In genomic region chr13:23925792-23926191, GRCm38 (mm10) we compare ENCODE assay signal across 24 mouse cellular contexts. TPM values are rescaled to one million over a fixed set of nuclear protein-coding genes. Genes with fewer than 3 reads are reported as not detected.
"Had no signal": no experiment of that assay in that cellular context is flagged by ENCODE, and none has a peak within 500 bp of the region (broad histone marks: within the 10 kb centered on the region; RNA-seq: fewer than 3 reads in every experiment).

No protein-coding gene starts in this region.

- H3K4me3 ChIP-seq: midbrain, embryonic 10.5 days; midbrain, embryonic 12.5 days; myocyte; neural tube, embryonic 13.5 days; neural tube, embryonic 15.5 days had no signal

- H3K27ac ChIP-seq: midbrain, embryonic 10.5 days; midbrain, embryonic 12.5 days; neural tube, embryonic 13.5 days; neural tube, embryonic 15.5 days had no signal

- H3K9me3 ChIP-seq: midbrain, embryonic 10.5 days; midbrain, embryonic 12.5 days; neural tube, embryonic 13.5 days; neural tube, embryonic 15.5 days had no signal

- DNase-seq: lung, embryonic 14.5 days; lung, postnatal 10 days; lung, postnatal 4 days; midbrain, embryonic 14.5 days; retina, postnatal 1 day; right cerebral cortex, adult 18-20 months; right cerebral cortex, postnatal 25 days; right cerebral cortex, postnatal 4 days; spleen, adult 18-20 months; thymus, adult 18-20 months; thymus, postnatal 14 days; thymus, postnatal 36 days had no signal

- ATAC-seq: midbrain, embryonic 16.5 days had no signal

- H3K4me1 ChIP-seq: midbrain, embryonic 12.5 days; neural tube, embryonic 13.5 days; neural tube, embryonic 15.5 days had no signal

- H3K4me2 ChIP-seq: lung, embryonic 14.5 days; midbrain, embryonic 12.5 days; neural tube, embryonic 13.5 days; neural tube, embryonic 15.5 days had no signal

- H3K27me3 ChIP-seq: midbrain, embryonic 12.5 days; neural tube, embryonic 13.5 days; neural tube, embryonic 15.5 days had no signal

- H3K36me3 ChIP-seq: midbrain, embryonic 10.5 days; midbrain, embryonic 12.5 days; neural tube, embryonic 13.5 days; neural tube, embryonic 15.5 days had no signal

- H3K9ac ChIP-seq: lung, embryonic 14.5 days; midbrain, embryonic 12.5 days; neural tube, embryonic 13.5 days; neural tube, embryonic 15.5 days had no signal

RNA-seq across cellular contexts. Expression of gene Hist1h2ba, which starts 8.2 kb away (rescaled TPM):
- polyA plus RNA-seq: lung, embryonic 14.5 days; lung, embryonic 16.5 days; midbrain, embryonic 10.5 days; midbrain, embryonic 12.5 days; midbrain, embryonic 14.5 days; midbrain, embryonic 16.5 days; myocyte; neural tube, embryonic 11.5 days; neural tube, embryonic 13.5 days; neural tube, embryonic 15.5 days; small intestine, adult 2 months; stomach, embryonic 14.5 days; stomach, embryonic 16.5 days; thymus, postnatal 0 days had no signal

RNA-seq across cellular contexts. Expression of gene Hist1h2aa, which starts 8.5 kb away (rescaled TPM):
- polyA plus RNA-seq: lung, embryonic 14.5 days; lung, embryonic 16.5 days; midbrain, embryonic 10.5 days; midbrain, embryonic 12.5 days; midbrain, embryonic 14.5 days; midbrain, embryonic 16.5 days; myocyte; neural tube, embryonic 11.5 days; neural tube, embryonic 13.5 days; neural tube, embryonic 15.5 days; small intestine, adult 2 months; stomach, embryonic 14.5 days; stomach, embryonic 16.5 days; thymus, postnatal 0 days had no signal

RNA-seq across cellular contexts. Expression of gene Slc17a4, which starts 11.0 kb away (rescaled TPM):
- polyA plus RNA-seq: lung, embryonic 14.5 days; lung, embryonic 16.5 days; midbrain, embryonic 10.5 days; midbrain, embryonic 12.5 days; midbrain, embryonic 14.5 days; midbrain, embryonic 16.5 days had no signal

RNA-seq across cellular contexts. Expression of gene Slc17a1, which starts 58.2 kb away (rescaled TPM):
- polyA plus RNA-seq: lung, embryonic 14.5 days; lung, embryonic 16.5 days; midbrain, embryonic 10.5 days; midbrain, embryonic 12.5 days; midbrain, embryonic 14.5 days; midbrain, embryonic 16.5 days; myocyte; neural tube, embryonic 11.5 days; neural tube, embryonic 13.5 days; neural tube, embryonic 15.5 days; small intestine, adult 2 months; stomach, embryonic 14.5 days had no signal
